Mouse (Mus musculus) heart, adult 2 months (tissue): ENCODE results near the gene Slc28a1.

Experiments used
- CTCF ChIP-seq: fragments of 200-600 bp; IDR thresholded peaks from 2 replicates; pipeline ENCODE4 v1.8.1; 2022; ENCODE audit warnings: antibody characterized with exemption, mild to moderate bottlenecking, moderate library complexity
- EP300 ChIP-seq: fragments of 200-500 bp; IDR thresholded peaks from 2 replicates; pipeline ENCODE4 v1.6.1; 2011; ENCODE audit warnings: low read depth, low read length, control low read depth; ENCODE audit not compliant: insufficient read depth

DNA sequence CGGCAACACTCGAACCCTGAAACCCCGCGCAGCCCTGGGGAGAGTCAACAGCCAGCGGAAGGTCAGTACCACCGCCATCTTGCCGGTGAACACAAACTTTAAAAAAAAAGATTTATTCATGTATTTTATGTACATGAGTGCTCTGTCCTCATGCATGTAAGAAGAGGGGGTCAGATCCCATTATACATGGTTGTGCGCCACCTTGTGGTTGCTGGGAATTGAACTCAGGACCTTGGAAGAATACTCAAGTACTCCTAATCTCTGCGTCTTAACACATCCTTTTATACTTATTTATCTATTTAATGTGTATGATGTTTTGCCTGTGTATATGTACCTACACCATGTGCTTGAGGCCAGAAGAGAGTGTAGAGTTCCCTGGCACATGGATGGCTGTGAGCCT lies 47.1 kb downstream of the Slc28a1 start:
- TF ChIP-seq CTCF (peak; percentile 66), EP300 (no peak)
